Mouse (Mus musculus) testis, adult 2 months (tissue): ENCODE measurements around the gene Tbcel. TPM values are rescaled to one million over a fixed set of nuclear protein-coding genes. Genes with fewer than 3 reads are reported as not detected.

Experiments
- H3K27ac ChIP-seq: fragments of 200-500 bp; 2 replicates; pipeline ENCODE4 v1.5.1; 2012; ENCODE audit warnings: low read depth, low read length; ENCODE audit not compliant: control insufficient read depth, insufficient read depth
- H3K27me3 ChIP-seq: fragments of 200-500 bp; 2 replicates; pipeline ENCODE4 v1.6.1; 2012; ENCODE audit warnings: mild to moderate bottlenecking, low read length, moderate library complexity; ENCODE audit not compliant: control insufficient read depth, insufficient read depth
- H3K36me3 ChIP-seq: fragments of 200-500 bp; 2 replicates; pipeline ENCODE4 v1.6.1; 2012; ENCODE audit warnings: mild to moderate bottlenecking, low read length; ENCODE audit not compliant: control insufficient read depth, insufficient read depth
- H3K4me1 ChIP-seq: fragments of 200-500 bp; 2 replicates; pipeline ENCODE4 v1.6.1; 2012; ENCODE audit warnings: low read length; ENCODE audit not compliant: control insufficient read depth, insufficient read depth
- H3K4me3 ChIP-seq: fragments of 200-500 bp; 2 replicates; pipeline ENCODE4 v1.5.1; 2012; ENCODE audit warnings: low read depth, mild to moderate bottlenecking, low read length, moderate library complexity, mixed read lengths; ENCODE audit not compliant: control insufficient read depth
- CTCF ChIP-seq: fragments of 200-500 bp; IDR thresholded peaks from 2 replicates; pipeline ENCODE4 v1.5.1; 2012; ENCODE audit warnings: low read depth, mild to moderate bottlenecking, inconsistent platforms, low read length, moderate library complexity; ENCODE audit not compliant: control insufficient read depth, insufficient read depth, insufficient replicate concordance
- POLR2A ChIP-seq: fragments of 200-500 bp; IDR thresholded peaks from 2 replicates; pipeline ENCODE4 v1.6.1; 2012; ENCODE audit warnings: low read depth, mild to moderate bottlenecking, inconsistent platforms, low read length, moderate library complexity; ENCODE audit not compliant: control insufficient read depth
- polyA plus RNA-seq: library from polyadenylated mRNA; depleted of rRNA; stranded (reverse); fragments of >200 nt; gene quantifications from 2 replicates; pipeline ENCODE4 v1.2.3, GENCODE M21; 2012

Gene Tbcel
- polyA plus RNA-seq, 1 experiment, result 34.0 TPM

GRCm38 (mm10) chr9:42396141-42396540, 111.5 kb downstream of the Tbcel start:
- TF ChIP-seq CTCF, result no peak
- no peak for TF ChIP-seq POLR2A
- Histone ChIP-seq H3K36me3 (no peaks in the 10 kb centered on the region), H3K27me3 (no peaks in the 10 kb centered on the region), H3K4me1 (no peaks in the 10 kb centered on the region), H3K27ac (no peak overlapping the region), H3K4me3 (no peak overlapping the region)

DNA sequence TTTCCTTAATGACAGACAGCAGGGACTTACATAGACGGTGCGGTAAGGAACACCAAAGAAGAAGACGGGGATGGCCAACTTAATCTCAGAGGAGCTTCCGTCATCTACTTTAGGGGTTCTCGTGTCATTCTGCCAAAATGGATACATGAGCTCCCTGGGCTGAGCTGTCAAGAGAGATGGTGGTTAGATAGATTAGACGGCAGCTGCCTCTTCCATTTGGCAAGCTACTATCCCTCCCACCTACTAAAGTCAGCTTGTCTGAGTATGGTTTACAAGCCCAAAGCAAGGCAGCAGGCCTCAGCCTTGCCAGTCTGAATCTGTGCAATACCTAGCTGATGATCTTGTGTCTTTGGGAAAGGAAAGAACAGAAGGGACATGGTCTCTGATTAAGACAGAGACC, 112.7 kb downstream of the Tbcel start:
- TF ChIP-seq POLR2A (no peak), CTCF (no peak)
- Histone ChIP-seq H3K27me3 (no peaks in the 10 kb centered on the region), H3K4me3 (no peak overlapping the region), H3K36me3 (no peaks in the 10 kb centered on the region), H3K4me1 (no peaks in the 10 kb centered on the region), H3K27ac (no peak overlapping the region)

GRCm38 (mm10) chr9:42394321-42394720, 113.3 kb downstream of the Tbcel start:
- Histone ChIP-seq H3K4me3 (no peak overlapping the region), H3K27ac (no peak overlapping the region), H3K36me3 (no peaks in the 10 kb centered on the region), H3K4me1 (no peaks in the 10 kb centered on the region), H3K27me3 (no peaks in the 10 kb centered on the region)
- TF ChIP-seq POLR2A (no peak), CTCF (no peak)

GRCm38 (mm10) chr9:42392927-42393326, 114.7 kb downstream of the Tbcel start:
- no peak overlapping the region for H3K4me3 ChIP-seq
- H3K27ac ChIP-seq, result no peak overlapping the region
- H3K4me1 ChIP-seq, result no peaks in the 10 kb centered on the region
- TF ChIP-seq CTCF (no peak), POLR2A (no peak)
- H3K36me3 ChIP-seq, result no peaks in the 10 kb centered on the region
- H3K27me3 ChIP-seq, result no peaks in the 10 kb centered on the region

DNA sequence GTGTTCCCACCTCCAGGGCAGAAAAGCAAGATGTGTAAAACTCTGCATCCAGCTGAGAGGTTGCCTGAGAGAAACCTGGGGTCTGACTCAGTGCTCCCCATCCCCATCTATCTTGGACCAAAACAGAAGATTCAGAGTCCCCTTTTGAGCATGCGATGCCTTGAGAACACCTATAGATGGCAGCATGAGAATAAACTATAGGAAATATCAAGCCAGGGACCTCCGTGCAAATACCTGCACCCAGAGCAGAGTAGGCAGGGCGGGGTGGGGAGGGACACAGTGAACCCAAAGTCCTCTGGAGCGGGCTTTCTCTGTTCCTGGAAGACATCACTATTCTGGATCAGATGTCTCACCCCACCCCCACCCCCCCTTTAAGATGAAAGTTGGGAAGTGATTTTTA, 119.1 kb downstream of the Tbcel start:
- Histone ChIP-seq H3K27ac (no peak overlapping the region), H3K4me1 (no peaks in the 10 kb centered on the region), H3K36me3 (no peaks in the 10 kb centered on the region), H3K4me3 (no peak overlapping the region), H3K27me3 (no peaks in the 10 kb centered on the region)
- TF ChIP-seq POLR2A (no peak), CTCF (no peak)

DNA sequence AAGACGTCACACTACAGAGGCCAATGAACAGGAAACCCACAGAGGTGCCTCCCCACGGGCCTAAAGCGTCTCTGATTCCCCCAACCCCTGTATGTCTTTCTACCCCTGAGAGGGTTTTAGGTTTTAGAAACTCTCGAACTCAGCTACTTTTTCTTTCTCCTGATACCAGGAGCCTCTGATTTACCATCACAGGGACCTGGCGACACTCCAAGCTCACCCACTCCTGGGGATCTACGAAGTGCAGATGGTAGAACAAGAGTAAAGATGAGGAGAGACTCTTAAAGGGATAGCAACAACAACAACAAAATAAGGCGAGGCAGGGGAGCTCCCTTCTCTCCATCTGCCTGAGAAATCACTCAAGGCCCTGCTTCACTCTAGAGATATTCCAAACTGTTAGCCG, 120.6 kb downstream of the Tbcel start:
- no peaks in the 10 kb centered on the region for H3K4me1 ChIP-seq
- no peaks in the 10 kb centered on the region for H3K27me3 ChIP-seq
- H3K27ac ChIP-seq, result no peak overlapping the region
- H3K36me3 ChIP-seq, result no peaks in the 10 kb centered on the region
- TF ChIP-seq CTCF (no peak), POLR2A (no peak)
- no peak overlapping the region for H3K4me3 ChIP-seq

DNA sequence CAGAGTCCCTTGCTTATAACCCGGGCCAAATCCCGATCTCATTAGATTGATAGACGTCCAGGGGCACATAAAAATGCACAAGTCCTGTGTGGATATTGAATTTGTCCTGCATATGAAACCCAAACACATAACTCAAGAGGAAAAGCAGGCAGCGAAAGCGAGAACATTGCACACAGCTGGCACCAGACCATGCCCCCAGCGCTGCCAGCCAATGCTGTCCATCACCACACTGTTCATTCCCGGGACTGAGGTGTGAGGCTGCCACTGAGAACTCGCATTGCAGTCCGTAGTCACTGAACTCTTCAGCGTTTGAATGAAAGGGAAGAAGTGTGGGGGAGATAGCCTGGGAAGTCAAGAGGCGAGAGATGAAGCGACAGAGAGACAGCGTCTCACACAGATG, 122.0 kb downstream of the Tbcel start:
- H3K4me1 ChIP-seq, result no peaks in the 10 kb centered on the region
- no peaks in the 10 kb centered on the region for H3K27me3 ChIP-seq
- TF ChIP-seq POLR2A (no peak), CTCF (no peak)
- no peak overlapping the region for H3K4me3 ChIP-seq
- no peaks in the 10 kb centered on the region for H3K36me3 ChIP-seq
- H3K27ac ChIP-seq, result no peak overlapping the region

GRCm38 (mm10) chr9:42382628-42383347, 124.8 kb downstream of the Tbcel start:
- H3K36me3 ChIP-seq, result no peaks in the 10 kb centered on the region
- no peaks in the 10 kb centered on the region for H3K4me1 ChIP-seq
- H3K4me3 ChIP-seq, result no peak overlapping the region
- H3K27ac ChIP-seq, result no peak overlapping the region
- no peaks in the 10 kb centered on the region for H3K27me3 ChIP-seq
- no peak for TF ChIP-seq CTCF
- no peak for TF ChIP-seq POLR2A
